Mouse (Mus musculus) lung, postnatal 14 days (tissue): ENCODE data around the gene Snx15.

Experiments
- DNase-seq: peaks from one replicate; pipeline ENCODE4 v3.0.0; 2021

The Snx15 gene

DNA sequence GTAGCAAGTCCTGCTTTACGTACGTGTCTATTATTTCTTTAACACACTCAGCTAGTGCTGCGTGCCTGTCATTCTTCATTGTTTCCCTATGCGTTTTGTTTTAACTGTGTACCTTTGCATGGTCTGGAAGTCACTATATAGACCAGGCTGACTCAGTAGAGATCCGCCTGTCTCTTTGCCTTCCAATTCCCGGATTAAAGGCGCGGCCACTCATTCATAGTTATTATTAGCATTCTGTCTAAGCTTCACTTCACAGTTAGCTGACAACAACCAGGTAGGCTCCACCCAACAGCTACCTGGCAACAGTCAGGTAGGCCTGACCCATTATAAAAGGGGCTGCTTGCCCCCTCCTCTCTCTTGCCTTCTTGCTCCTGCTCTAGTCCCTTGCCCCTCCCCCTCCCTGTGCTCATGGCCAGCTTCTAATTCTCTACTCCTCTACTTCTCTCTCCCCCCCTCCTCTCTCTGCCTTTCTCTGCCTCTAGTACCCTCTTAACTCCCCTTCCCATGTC, 9.4 kb downstream of the Snx15 start:
- no peak for DNase-seq

DNA sequence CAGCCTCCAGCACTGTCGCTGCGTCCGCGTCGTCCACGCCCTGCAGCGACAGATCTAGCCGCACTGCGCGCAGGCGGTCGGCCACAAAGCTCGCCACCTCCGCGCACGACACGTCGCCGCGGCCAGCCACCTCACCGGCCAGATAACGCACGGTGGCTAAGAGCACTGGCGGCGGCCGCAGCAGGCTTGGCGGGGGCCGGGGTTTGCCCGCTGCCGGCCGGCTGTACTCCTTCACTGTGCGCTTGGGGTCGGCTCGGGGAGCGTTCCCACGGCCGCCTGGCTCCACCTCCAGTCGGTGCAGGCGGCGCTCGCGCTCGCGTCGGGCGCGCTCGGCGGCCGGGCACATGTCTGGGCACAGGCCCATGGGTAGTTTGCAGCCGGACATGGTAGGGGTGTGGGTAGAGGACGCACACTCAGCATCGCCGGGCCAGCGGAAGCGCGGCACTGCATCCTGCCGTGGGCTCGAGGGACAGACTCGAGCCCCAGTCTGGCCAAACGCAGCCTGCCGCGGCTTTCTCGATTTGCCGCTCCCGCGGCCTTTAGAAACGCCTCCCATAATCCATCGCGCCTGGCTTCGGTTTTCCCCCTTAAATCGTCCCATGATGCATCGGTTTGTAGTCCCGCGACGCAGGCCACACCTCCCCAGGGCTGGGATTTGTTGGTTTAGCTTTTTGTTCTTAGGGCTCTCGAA, 10.0 kb downstream of the Snx15 start, which contains the start of gene Sac3d1:
Gene Sac3d1, minus strand, starts transcription at position 665 of the 691 bp plus-strand sequence.
- peak; percentile 86 for DNase-seq

DNA sequence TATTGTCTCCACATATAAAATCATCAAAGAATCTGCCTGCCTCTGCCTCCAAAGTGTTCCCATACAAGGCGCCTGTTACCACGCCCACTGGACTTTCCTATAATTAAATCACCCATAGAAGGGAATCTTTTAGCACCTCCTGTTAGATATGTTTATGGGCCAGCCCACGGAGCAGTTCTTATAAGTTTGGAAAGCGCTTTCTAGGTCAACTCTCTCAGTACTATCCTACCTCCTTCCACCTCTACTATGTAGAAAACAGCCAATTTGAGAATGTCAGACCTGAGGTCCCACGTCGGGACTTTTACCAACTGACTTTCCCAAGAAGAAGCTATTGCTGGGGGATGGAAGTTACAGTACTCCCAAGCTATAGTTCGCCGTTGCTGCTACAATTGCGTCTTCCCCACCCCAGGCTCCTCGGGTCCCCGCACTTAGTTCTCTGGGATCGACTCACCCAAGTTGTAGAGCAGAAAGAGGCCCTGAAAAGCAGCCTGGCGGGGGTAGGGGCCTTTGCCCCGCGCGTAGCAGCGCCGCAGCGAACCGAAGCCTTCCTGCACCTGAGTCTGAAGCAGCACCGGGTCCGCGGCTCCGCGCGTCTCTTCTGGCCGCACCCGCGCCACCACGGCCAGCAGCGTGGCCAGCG, 10.6 kb downstream of the Snx15 start:
- no peak for DNase-seq

DNA sequence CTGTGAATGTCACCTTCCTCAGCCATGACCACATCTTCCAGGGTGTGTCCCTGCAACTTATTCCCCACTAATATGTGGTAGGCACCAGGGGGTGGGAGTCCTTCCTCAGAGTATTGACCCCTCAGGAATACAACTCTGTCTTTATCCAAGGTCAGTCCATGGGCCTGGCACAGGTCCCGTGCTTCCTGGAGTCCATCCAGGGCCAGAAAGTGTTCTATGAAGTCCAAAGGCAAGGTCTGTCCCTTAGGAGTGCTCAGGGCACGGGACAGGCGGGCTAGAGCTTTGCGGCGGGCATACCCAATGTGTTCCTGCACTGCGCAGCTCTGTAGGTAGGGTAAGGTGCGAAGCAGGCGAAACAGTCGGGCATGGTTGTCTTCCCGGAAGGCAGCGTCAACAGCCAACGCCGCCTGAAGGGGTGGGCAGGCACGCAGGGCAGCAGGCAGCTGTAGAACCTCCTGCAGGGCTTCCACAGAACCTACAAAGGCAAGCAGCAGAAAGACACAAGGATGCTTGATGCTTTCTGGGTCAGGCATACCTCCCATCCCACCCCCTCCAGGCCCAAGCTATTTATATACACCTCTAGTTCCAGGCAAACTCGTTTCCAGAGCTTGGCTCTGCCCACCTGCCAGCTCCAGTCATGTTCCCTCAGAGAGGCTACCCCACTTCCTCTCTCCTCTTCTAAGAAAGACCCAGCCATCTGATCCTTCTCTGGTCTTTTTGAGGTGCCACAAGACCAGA, 11.8 kb downstream of the Snx15 start:
- DNase-seq: no peak

DNA sequence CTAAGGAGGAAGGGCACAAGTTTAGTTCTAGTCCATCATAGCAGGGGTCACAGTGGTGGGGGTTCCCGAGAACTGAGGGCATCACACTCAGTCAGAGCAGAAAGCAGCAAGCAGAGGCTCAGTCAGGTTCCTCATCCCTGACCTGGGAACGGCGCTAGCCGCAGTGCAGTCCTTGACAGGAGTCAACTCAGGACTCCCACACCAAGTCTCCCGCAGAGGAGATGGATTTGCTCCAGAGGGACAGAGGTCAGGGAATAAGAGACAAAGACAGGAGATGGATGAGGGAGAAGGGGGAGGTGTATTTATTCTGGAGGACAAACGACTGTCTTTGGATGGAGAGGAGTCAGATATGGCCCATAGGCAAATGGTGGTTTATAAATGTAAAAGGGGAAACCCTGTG, 15.0 kb downstream of the Snx15 start:
- no peak for DNase-seq

DNA sequence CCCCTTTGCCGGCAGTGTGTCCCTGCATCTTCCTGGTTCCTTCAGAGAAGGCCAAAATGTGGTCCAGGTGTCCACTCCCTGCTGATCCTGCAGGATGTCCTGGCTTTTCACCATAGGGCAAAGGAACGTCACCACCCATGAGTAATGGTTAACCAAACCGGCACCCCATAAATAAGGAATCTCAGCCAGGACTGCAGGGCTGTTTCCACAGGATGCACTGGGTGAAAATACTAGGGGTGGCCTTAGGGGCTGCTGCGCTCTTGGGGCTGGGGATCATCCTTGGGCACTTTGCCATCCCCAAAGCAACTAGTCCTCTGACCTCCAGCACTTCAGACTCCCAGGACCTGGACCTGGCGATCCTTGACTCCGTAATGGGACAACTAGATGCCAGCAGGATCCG, 22.5 kb downstream of the Snx15 start, which contains the start of gene Naaladl1:
Gene Naaladl1, plus strand, starts transcription at position 197 of the 400 bp plus-strand sequence.
- DNase-seq: no peak

DNA sequence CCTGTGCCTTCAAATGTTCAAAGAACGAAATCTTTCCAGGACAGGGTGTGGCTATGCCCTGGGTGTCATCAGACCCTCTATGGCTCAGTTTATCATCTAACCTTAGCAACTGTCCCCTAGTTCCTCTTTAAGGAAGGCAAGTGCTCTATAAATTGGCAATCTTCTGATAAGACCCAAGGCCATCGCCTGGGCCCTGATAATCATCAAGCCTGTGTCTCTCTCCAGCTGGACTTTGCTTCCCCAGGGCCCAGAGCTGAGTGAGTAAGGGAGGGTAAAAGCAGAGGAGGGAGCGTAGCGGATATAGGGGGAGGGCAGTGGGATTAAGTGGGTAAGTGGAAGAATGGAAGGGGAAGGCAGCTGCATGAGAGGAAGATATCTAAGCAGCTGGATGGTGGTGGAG, 23.6 kb downstream of the Snx15 start:
- no peak for DNase-seq

DNA sequence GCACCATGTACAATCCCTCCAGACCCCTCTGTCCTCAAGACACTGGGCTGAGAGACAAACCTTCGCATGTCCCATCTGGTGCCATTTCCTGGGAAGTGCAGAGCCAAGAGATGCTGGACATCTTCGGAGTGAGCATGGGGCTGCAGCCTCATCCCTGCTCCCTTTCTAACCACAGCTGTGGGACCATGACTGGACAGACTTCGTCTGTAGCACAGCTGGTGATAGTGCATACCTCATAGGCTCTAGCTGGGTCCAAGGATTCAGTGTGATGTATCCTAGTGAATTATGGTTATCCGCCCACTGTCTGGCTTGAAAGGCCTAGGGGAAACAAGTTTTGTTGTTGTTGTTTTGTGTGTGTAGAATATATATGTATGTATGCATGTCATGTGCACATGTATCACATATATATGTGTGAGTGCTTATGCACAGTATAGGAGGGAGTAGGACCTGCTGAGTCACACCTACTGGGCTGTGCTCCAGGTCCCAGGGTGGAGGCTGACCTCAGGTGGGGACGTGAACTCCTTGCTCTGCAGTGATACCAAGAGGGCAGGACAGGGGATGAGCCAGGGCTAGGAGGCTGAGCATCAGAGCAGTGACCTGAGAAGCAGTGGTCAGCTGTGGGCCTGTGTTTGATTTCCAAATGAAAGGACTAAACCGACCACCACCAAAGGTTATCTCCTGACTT, 25.8 kb downstream of the Snx15 start:
- DNase-seq: no peak

DNA sequence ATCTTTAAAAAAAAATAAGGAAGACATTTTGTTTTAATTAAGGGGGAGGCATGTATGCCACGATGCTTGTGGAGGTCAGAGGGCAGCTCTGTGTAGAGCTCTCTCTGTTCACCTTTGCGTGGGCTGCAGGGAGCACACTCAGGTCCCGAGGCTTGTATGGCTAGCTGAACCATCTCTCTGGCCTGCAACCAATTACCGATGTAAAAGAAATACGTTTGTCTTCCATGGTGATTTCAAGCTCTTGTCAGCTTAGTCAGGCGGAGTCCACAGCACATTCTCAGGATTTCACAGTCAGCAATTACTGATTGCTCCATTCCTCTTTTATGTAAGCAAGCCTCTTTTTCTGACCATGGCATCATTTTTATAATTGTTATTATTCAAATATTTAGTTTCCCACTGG, 26.9 kb downstream of the Snx15 start:
- no peak for DNase-seq

DNA sequence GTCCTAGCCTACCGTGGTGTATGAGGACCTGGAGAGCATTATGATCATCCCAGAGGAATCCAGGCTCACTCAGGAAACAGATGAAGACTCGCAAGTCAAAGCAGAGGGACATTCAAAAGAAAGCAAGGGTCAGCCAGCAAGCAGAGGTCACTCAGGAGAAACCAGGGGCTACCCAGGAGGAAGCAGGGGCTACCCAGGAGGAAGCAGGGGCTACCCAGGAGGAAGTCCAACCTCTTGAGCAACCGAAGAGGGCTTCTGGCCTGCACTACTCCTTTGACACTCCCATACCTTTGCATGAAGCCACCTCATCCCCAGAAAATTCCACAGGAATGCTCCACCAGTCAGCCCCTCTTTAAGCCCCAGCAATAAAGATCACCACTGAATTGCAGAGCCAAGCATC, 30.3 kb downstream of the Snx15 start:
- DNase-seq: no peak

DNA sequence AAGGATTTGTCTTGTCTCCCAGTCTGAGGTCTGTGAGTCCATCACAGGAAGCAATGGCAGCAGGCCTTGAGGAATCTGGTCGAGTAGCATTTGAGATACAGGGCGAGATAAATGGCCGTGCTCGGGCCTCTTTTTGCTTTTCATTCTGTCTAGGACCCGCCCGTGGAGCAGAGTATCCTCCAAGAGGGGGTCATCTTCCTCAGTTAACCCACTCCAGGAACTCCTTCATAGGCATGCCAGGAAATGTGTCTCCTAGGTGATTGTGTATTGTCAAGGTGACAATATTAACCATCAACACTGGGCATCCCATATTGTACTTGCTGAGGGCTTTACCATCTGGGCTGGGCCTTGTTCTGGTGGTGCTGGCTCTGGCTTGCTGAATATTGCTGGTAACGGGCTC, 34.0 kb downstream of the Snx15 start, which contains the start of gene AC131692.1:
Gene AC131692.1, plus strand, starts transcription at position 301 of the 400 bp plus-strand sequence.
- no peak for DNase-seq

DNA sequence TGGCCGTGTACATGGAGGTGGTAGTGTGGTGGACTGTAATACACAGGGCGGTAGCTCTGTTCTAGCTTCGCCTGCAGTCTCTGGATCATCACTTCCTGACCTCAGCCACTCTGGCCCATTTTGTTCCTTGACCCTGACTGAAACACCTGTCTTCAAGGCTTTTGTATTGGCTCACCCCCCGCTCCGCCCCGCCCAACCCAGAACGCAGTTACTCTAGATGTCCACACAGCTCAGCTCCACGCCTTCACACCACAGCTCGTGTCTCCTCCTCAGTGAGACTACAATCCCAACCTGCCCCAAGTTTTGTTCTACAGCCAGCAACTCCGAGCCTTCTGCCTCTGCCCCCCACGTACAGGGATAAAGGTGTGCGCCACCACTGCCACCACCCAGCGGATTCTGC, 39.3 kb downstream of the Snx15 start:
- no peak for DNase-seq

DNA sequence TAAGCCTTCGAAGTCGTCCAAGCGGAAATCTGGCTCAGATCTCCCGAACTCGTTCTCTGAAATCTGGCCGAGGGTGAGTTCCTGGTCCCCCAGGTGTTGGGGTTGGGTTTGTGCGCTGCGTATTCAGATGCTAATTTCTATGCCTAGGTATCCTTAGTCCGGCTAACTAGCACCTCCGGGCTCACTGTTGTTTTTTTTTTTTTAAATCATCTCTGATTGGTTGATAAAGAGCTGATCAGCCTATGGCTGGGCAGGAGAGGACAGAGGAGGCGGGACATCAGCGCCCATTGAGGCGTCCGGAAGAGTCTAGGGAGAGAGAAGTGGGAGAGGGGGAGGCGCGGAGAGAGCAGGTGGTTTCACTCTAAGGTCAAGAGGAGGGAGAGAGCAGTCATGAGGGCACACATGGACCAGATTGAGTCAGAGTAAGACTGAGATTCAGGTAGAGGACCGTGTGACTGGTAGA, 42.7 kb downstream of the Snx15 start:
- DNase-seq: peak; percentile 48

DNA sequence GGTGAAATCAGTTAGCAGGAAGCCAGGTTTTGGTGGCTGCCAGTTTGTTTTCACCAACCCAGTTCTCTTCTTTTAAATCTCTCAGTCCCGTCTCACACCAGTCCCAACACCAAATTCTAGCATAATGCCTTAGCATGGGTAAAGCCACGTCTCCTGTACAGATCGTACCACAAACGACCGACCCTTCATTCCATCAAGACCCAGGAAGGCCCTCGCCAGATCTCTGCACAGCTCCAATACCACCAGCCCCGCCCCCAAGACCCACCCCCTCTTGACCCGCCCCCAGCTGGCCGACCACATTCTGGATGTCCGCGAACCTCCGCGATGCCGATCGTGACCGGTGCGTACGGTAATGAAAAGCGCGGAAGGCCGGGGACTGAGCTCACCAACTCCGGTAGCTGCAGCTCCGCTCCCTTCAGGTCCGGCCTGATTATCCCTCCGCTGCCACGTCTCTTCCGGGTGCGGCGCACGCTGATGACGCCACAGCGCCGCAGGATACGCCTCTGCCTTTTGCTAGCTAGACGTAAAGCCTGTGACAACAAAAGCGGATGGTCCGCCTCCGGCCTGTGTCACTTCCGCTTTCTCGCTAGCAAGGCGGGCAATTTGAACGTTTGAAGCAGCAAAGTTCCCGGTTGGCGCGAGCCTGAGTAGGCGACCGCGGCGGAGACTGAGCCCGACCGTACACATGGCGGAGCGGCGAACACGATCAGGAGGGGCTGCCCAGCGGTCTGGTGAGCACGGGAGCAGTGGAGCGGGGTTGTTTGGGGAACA, 43.4 kb downstream of the Snx15 start, which contains the start of the genes Zfpl1 and Cdca5:
Gene Zfpl1, minus strand, starts transcription at position 479 of the 771 bp plus-strand sequence.
Gene Cdca5, plus strand, starts transcription at position 506 of the 771 bp plus-strand sequence.
- peak; percentile 95 for DNase-seq

DNA sequence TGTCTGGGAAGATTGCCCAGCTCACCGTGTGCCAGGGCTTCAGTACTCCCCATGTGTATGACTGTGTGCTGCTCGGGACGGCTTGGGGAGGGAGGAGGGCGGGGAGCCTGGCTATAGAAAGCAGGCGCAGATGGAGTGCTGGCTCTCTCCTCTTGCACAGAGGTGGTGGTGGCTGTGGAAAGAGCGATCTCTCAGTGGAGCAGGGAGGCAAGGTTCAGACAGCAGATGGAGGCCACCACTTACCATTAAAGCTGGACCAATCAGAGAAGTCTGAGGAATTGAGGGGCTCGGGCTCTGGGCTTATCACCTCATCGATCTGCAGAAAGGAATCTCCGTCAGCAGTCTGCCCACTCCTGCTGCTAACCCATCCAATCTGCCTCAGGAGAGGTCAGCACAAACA, 45.9 kb downstream of the Snx15 start, which contains the start of gene Gm28374:
Gene Gm28374, minus strand, starts transcription at position 101 of the 400 bp plus-strand sequence.
- no peak for DNase-seq

DNA sequence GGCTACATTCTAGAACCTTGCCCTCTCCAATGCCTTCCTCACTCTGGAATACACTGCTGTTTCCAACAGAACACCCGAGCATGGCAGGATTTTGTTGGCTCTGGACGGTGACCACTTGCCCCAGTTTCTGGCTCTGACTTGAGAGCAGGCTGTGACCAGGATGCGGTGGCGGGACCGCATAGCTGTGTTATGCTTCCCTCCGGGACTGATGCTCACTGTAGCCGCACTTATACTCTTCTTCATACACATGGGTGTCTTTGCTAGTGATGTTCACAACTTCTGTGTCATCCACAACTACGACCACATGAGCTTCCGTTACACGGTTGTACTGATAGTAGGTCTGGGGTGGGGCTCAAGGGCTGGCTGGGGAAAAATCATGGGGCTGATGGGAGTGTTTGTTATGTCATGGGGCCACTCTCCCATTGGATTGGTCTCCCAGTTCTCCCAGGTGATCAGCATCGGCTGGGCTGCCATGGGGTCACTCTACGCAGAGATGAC, 48.1 kb downstream of the Snx15 start, which contains the start of gene Tmem262:
Gene Tmem262, plus strand, starts transcription at position 51 of the 498 bp plus-strand sequence.
- DNase-seq: no peak

DNA sequence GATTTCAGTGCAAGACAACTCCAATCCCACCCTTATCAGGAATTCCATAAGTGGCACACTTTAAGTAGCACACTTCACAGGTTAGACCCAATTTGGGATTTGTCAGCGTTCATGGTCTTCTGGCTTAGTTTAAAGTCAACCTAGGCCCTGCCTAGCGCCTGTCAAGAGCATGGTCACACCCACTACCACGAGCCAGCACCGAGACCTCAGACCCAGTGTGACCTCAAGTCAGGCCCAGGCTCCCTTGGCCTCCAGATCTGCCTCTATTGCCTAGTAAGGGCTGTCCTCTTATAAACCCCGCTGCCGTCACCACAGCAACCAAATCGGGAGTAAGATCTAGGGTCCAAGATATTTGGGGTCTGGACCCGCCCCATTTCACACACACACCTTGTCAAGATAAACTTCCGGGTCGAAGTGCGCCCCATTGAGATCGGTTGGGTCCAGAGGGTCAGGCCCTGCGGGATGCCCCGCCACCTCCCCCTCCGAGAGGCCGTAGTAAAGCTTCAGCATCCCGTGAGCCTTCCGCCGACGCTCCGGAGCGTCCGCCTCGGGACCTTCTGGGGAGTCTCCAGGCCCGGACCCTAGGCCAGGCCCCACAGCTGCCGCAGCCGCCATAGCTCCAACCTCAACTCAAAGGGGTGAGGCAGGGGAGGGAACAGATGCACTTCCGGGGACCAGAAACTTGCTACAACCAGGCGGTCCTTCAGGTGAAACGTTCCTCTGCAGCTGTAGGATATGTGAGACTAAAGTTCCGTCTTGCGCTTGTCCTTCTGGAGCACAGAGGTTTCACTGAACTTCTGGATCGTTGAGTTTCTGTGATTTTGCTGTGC, 51.3 kb downstream of the Snx15 start, which contains the start of gene Vps51:
Gene Vps51, minus strand, starts transcription at position 668 of the 830 bp plus-strand sequence.
- DNase-seq: peak; percentile 87

DNA sequence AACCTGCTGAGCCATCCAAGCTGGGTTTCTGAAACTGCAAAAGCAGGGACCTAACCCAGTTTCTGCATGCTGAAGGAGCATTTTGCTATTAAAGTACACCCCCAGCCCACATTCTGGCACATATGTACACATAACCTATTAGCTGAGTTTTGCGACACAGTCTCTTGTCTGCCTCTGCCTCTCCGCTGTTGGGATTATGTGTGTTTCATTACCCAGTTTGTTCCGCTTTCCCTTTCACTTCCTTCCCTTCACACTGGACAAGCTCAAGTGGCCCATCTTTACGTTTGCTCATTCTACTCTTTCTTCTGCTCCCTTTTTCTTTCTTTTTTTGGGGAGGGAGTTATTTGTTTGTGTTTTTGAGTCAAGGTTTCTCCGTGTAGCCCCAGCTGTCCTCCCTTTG, 54.2 kb downstream of the Snx15 start:
- no peak for DNase-seq

DNA sequence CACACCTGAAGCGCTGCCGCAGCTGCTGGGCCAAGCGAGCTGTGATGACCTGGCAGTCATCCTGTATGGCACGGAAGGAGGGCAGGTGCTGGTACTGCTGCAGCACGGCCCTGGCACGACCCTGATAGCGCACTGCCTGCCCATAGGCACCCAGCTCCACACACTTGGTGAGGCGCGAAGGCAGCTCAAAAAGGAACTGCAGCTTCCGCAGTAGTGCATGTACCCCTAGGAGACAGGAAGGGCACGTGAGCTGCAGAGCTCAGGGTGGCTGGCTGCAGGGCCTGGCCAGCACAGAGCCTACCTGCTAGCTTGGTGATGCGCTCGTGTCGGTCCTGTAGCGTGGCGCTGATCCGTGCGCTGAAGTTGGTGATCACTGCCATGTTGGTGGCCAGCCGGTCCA, 56.8 kb downstream of the Snx15 start:
- DNase-seq: no peak

DNA sequence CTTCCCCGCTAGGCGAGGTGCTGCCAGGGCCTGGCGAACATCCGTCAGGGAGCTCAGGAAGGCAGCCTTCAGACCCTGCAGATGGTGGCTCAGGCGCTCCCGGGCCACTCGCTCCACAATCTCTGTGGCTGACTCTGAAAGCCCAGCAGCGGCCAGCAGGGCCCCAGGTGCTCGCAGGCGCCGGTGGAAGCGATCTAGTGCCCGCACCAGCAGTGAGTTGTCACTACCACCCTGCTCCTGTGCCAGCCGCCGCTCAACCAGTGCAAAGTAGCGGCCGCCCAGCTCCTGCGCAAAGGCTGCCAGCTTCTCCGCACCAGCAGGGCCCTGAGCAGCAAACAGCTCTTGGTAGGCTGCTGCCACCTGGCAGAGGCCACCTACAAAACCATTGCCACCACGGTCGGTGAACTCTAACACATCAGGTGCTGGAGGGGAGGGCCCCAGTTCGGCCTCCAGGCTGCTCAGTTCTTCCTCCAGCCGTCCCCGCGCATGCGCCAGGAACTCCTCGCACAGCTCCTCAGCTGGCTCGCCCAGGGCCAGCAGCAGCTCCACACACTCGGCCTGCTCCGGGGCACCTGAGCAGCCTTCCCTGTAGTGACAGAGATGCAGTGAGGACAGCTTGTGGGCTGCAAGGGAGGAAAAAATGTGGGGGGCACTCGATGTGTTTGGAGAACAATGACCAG, 57.4 kb downstream of the Snx15 start:
- no peak for DNase-seq
